Mouse (Mus musculus) thymus, adult 2 months (tissue): ENCODE measurements around the gene Mapkapk2.

Experiments used
- CTCF ChIP-seq: fragments of 200-500 bp; IDR thresholded peaks from 2 replicates; pipeline ENCODE4 v1.5.1; 2012; ENCODE audit warnings: mild to moderate bottlenecking, control low read depth, low read length, moderate library complexity, borderline replicate concordance; ENCODE audit not compliant: control insufficient read depth, poor library complexity, insufficient read depth; ENCODE audit errors: extremely low read depth
- POLR2A ChIP-seq: fragments of 200-500 bp; IDR thresholded peaks from 2 replicates; pipeline ENCODE4 v1.6.1; 2012; ENCODE audit warnings: mild to moderate bottlenecking, low read length, control low read depth, moderate library complexity; ENCODE audit not compliant: control insufficient read depth, poor library complexity, insufficient read depth; ENCODE audit errors: extremely low read depth

DNA sequence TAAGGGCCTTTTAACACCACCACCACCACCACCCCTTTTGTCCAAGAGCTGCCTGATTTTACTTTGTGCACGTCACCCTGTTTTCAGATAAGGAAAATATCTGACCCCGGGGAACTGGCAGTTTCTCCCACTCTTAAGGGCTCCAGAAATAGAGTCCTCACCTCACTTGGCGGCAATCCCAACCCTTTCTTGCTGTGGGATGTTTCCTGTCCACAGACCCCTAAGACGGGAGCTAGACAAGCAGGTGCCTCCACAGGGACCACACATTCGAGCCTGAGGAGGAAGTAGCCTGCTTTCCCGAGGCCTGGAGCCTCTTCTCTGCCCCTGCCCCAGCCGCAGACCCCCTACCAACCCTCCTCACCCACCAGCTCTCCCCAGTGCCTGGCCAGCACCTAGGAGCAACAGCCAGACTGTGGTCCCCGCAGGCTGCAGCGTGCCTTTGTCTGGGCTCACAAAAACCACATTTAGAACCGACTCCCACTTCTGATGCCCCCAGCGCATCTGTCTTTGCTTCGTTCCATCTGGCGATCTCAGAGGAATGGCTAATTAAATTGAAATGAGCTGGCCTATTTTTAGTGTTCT, 18.9 kb upstream of the Mapkapk2 start:
- TF ChIP-seq CTCF (no peak), POLR2A (no peak)
